Mouse (Mus musculus) frontal cortex, postnatal 36 days (tissue): ENCODE data around the gene Fam53a.

Experiments
- DNase-seq, 2 experiments: peaks; one replicate each; pipeline ENCODE4 v3.0.0; 2022; ENCODE audit warnings: low spot score in 2 of 2

The Fam53a gene

GRCm38 (mm10) chr5:33632526-33632925 lies 3.1 kb upstream of the Fam53a start:
- no peak for DNase-seq

- no peak for DNase-seq
Measured at GRCm38 (mm10) chr5:33630615-33631014, 1.2 kb upstream of the Fam53a start.

- no peak for DNase-seq
Measured at GRCm38 (mm10) chr5:33630061-33630460, 626 bp upstream of the Fam53a start.

GRCm38 (mm10) chr5:33628820-33629300 lies 575 bp downstream of the Fam53a start:
- DNase-seq = peak in 1 of 2 experiments; percentile 45

- no peak for DNase-seq
Measured at GRCm38 (mm10) chr5:33627968-33628367, 1.5 kb downstream of the Fam53a start.

- no peak for DNase-seq
Measured at GRCm38 (mm10) chr5:33623766-33624165, 5.7 kb downstream of the Fam53a start.

- no peak for DNase-seq
Measured at GRCm38 (mm10) chr5:33622671-33623070, 6.8 kb downstream of the Fam53a start.

- no peak for DNase-seq
Measured at GRCm38 (mm10) chr5:33614391-33614790, 15.0 kb downstream of the Fam53a start.

- DNase-seq = no peak
Measured at GRCm38 (mm10) chr5:33611795-33612194, 17.6 kb downstream of the Fam53a start.

- no peak for DNase-seq
Measured at GRCm38 (mm10) chr5:33609226-33609625, 20.2 kb downstream of the Fam53a start.

GRCm38 (mm10) chr5:33607434-33607833 lies 22.0 kb downstream of the Fam53a start:
- no peak for DNase-seq

- no peak for DNase-seq
Measured at GRCm38 (mm10) chr5:33606631-33607030, 22.8 kb downstream of the Fam53a start.

- no peak for DNase-seq
Measured at GRCm38 (mm10) chr5:33605314-33605713, 24.1 kb downstream of the Fam53a start.

- no peak for DNase-seq
Measured at GRCm38 (mm10) chr5:33593620-33594019, 35.8 kb downstream of the Fam53a start.

GRCm38 (mm10) chr5:33589221-33589888 lies 40.1 kb downstream of the Fam53a start:
- peak; percentile 59 to 71 for DNase-seq

- no peak for DNase-seq
Measured at GRCm38 (mm10) chr5:33588066-33588465, 41.4 kb downstream of the Fam53a start.

GRCm38 (mm10) chr5:33587498-33588058 lies 41.9 kb downstream of the Fam53a start:
- DNase-seq = no peak

- no peak for DNase-seq
Measured at GRCm38 (mm10) chr5:33580336-33580735, 49.1 kb downstream of the Fam53a start.

GRCm38 (mm10) chr5:33574207-33574606 lies 55.2 kb downstream of the Fam53a start:
- DNase-seq = no peak

GRCm38 (mm10) chr5:33565886-33566285 lies 63.5 kb downstream of the Fam53a start:
- DNase-seq = no peak

GRCm38 (mm10) chr5:33556277-33556995 lies 73.0 kb downstream of the Fam53a start:
- no peak for DNase-seq
